Mouse (Mus musculus) liver, adult (tissue): ENCODE measurements around the gene Dnajb1.

ENCODE experiments used
- GATA4 ChIP-seq: IDR thresholded peaks from 2 replicates; pipeline ENCODE4 v1.6.1; 2014; ENCODE audit warnings: mild to moderate bottlenecking, low read length; ENCODE audit not compliant: insufficient replicate concordance

Dnajb1 gene

GRCm38 (mm10) chr8:83653662-83654017 lies 45.6 kb downstream of the Dnajb1 start:
- TF ChIP-seq GATA4 = no peak

- no peak for TF ChIP-seq GATA4
Measured at GRCm38 (mm10) chr8:83654725-83655124, 46.7 kb downstream of the Dnajb1 start.

- no peak for TF ChIP-seq GATA4
Measured at GRCm38 (mm10) chr8:83656043-83656442, 48.0 kb downstream of the Dnajb1 start.

DNA sequence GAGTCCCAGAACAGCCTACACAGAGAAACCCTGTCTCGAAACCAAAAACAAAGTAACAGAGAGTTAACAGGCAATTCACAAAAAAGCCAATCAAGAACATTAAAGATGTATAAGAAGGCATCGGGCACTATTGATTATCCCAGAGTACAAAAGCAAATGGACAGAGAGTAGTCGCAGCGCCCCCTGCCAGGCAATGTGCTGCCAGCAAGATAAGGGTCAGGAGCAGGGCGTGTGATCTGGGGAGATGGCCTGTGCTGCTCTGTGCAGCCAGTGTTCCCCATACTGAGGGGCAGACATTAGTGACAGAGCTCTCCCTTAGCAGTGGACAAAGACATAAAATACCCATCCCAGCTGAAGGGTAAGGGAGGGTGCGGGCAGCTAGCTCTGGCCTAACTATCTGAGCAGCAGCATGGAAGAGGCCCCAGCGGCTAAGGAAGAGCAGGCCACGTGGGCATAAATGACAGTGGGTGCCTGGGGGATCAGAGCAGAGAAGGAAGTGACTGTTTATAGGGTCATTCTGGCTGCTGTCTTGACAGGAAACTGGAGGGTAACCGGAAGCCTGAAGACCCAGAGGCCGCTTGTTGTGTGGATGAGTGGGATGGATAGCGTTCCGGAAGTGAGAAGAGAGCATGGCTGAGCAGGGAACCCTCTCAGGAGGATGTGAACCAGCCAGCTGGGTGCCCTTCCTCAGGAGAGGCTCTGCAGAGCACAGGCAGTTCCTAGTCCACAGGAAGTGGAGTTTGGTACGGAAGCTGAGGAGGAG lies 48.7 kb downstream of the Dnajb1 start:
- no peak; the same call in 1 of the 2 replicates for TF ChIP-seq GATA4

- TF ChIP-seq GATA4 = no peak
Measured at GRCm38 (mm10) chr8:83660545-83660944, 52.6 kb downstream of the Dnajb1 start.

DNA sequence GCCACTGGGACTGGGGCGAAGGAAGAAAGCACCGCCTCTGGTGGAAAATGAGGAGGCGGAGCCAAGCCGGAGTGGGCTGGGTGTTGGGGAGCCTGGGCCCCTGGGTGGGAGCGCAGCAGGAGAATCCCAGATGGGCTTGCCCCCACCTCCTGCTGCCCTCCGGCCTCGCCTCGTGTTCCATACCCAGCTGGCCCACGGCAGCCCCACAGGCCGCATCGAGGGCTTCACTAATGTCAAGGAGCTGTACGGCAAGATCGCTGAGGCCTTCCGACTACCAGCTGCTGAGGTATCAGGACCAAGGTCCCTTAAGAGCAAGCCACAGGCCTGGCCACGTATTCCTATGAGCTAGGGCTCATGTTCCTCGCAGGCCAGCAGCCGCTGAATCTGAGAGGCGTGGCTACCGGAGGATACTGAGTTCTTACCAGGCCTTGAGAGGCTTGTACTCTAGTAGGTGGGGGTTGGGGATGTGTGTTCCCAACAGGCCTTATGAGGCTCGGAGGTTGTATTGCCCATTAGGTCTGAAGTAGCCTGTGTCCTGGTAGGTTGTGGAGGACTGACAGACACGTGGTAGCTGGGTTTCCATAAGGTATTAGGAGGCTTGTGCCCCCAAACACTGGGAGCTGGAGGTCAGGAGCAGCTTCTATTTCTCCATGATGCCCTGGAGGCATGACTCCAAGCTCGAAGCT lies 53.1 kb downstream of the Dnajb1 start:
- no peak for TF ChIP-seq GATA4
